Mouse (Mus musculus): ENCODE data around the gene Sgsm2. TPM values are rescaled to one million over a fixed set of nuclear protein-coding genes. Genes with fewer than 3 reads are reported as not detected.
"Not testable (repeated sequence)": the region's sequence is repeated elsewhere in the genome, so short reads cannot be mapped to it uniquely, and the experiment has no call there.

The Sgsm2 gene
- polyA plus RNA-seq, 1 experiment from 2014 or later: 0.87 TPM

- H3K9me3 ChIP-seq (ENCODE audit: low read length): no peaks in the 10 kb centered on the region
- H3K27ac ChIP-seq (ENCODE audit: low read depth): no peak overlapping the region
- H3K4me3 ChIP-seq (ENCODE audit: low read depth, low read length): no peak overlapping the region
- H3K36me3 ChIP-seq (replicated peaks; ENCODE audit: insufficient read depth, low read length): peaks cover 9% of the 10 kb centered on the region
- no peak for TF ChIP-seq CTCF (IDR thresholded peaks at IDR 0.05; ENCODE audit: low read depth)
- no peak for ATAC-seq
- DNase-seq: no peak
- H3K4me1 ChIP-seq (ENCODE audit: insufficient read depth): peaks cover 18% of the 10 kb centered on the region
- WGBS (ENCODE audit: insufficient replicate concordance): 83% methylated on average over 7 of the region's 7 CpGs
- H3K27me3 ChIP-seq (ENCODE audit: insufficient read depth, low read length): no peaks in the 10 kb centered on the region
- no peak overlapping the region for H3K4me2 ChIP-seq (ENCODE audit: low read depth, low read length)
- no peak overlapping the region for H3K9ac ChIP-seq (replicated peaks)
These were observed 74.0 kb downstream of the Sgsm2 start for GRCm38 (mm10) chr11:74822746-74823440.

DNA sequence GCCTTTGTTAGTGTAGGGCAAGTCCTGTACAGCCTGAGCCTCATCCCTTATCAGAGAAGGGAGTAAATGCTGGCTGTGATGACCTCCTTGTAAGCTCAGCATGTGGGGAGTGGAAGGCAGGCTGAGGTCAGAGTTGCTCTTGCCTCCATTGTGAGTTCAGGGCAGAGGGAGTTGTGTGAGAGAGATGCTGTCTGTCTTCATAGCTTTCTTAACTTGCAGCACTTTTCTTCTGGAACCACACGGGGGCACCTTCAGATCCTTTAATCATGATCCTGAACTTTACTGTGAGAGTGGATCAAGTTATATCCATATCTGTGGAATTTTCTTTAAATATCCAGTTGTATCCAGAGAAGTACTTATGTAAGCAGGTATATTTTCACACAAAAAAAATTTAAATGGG, 75.4 kb downstream of the Sgsm2 start:
- ATAC-seq: no peak
- Histone ChIP-seq H3K36me3 (replicated peaks; ENCODE audit: insufficient read depth, low read length) (peaks cover 21% of the 10 kb centered on the region), H3K27me3 (ENCODE audit: insufficient read depth, low read length) (no peaks in the 10 kb centered on the region), H3K27ac (ENCODE audit: low read depth) (no peak overlapping the region), H3K9me3 (ENCODE audit: low read length) (no peaks in the 10 kb centered on the region), H3K4me3 (ENCODE audit: low read depth, low read length) (no peak overlapping the region), H3K4me2 (ENCODE audit: low read depth, low read length) (no peak overlapping the region), H3K4me1 (ENCODE audit: insufficient read depth) (peaks cover 6% of the 10 kb centered on the region), H3K9ac (replicated peaks) (no peak overlapping the region)
- DNase-seq: peak; percentile 19
- TF ChIP-seq CTCF (IDR thresholded peaks at IDR 0.05; ENCODE audit: low read depth) (peak; percentile 59), EP300 (IDR thresholded peaks at IDR 0.05; ENCODE audit: low read depth) (no peak)
- 39% methylated on average over 1 of the region's 1 CpGs for WGBS (ENCODE audit: insufficient replicate concordance)

GRCm38 (mm10) chr11:74820921-74821320, 75.9 kb downstream of the Sgsm2 start:
- TF ChIP-seq EP300 (IDR thresholded peaks at IDR 0.05; ENCODE audit: low read depth) (no peak), CTCF (IDR thresholded peaks at IDR 0.05; ENCODE audit: low read depth) (no peak)
- H3K9ac ChIP-seq (replicated peaks): no peak overlapping the region
- H3K27me3 ChIP-seq (ENCODE audit: insufficient read depth, low read length): no peaks in the 10 kb centered on the region
- no peak for ATAC-seq
- no peak overlapping the region for H3K4me2 ChIP-seq (ENCODE audit: low read depth, low read length)
- peaks cover 21% of the 10 kb centered on the region for H3K36me3 ChIP-seq (replicated peaks; ENCODE audit: insufficient read depth, low read length)
- DNase-seq: no peak
- WGBS (ENCODE audit: insufficient replicate concordance): 58% methylated on average over 1 of the region's 1 CpGs
- H3K4me3 ChIP-seq (ENCODE audit: low read depth, low read length): no peak overlapping the region
- peaks cover 1% of the 10 kb centered on the region for H3K4me1 ChIP-seq (ENCODE audit: insufficient read depth)
- no peak overlapping the region for H3K27ac ChIP-seq (ENCODE audit: low read depth)
- no peaks in the 10 kb centered on the region for H3K9me3 ChIP-seq (ENCODE audit: low read length)

DNA sequence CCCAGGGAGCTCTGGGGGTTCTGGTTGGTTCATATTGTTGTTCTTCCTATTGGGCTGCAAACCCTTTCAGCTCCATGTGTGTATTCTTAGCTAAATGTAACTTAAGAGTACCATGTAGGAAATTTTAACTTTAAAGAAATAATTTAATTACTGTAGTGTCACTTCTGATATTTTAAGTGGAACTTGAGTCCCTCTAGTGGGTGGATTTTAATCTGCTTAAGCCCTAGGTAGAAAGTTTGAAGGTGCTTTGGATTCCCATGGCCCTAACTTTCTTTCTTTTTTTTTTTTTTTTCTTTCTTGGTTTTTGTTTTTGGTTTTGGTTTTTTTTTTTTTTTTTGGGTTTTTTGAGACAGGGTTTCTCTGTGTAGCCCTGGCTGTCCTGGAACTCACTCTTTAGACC, 81.1 kb downstream of the Sgsm2 start:
- H3K9ac ChIP-seq (replicated peaks): no peak overlapping the region
- H3K27me3 ChIP-seq (ENCODE audit: insufficient read depth, low read length): no peaks in the 10 kb centered on the region
- no peaks in the 10 kb centered on the region for H3K4me1 ChIP-seq (ENCODE audit: insufficient read depth)
- H3K4me2 ChIP-seq (ENCODE audit: low read depth, low read length): no peak overlapping the region
- no peak overlapping the region for H3K4me3 ChIP-seq (ENCODE audit: low read depth, low read length)
- no peak for DNase-seq
- no peak for ATAC-seq
- H3K9me3 ChIP-seq (ENCODE audit: low read length): no peaks in the 10 kb centered on the region
- peaks cover 16% of the 10 kb centered on the region for H3K36me3 ChIP-seq (replicated peaks; ENCODE audit: insufficient read depth, low read length)
- H3K27ac ChIP-seq (ENCODE audit: low read depth): no peak overlapping the region
- TF ChIP-seq EP300 (IDR thresholded peaks at IDR 0.05; ENCODE audit: low read depth) (no peak), CTCF (IDR thresholded peaks at IDR 0.05; ENCODE audit: low read depth) (peak; percentile 19)

GRCm38 (mm10) chr11:74811538-74811937, 85.3 kb downstream of the Sgsm2 start:
- DNase-seq (no peak), ATAC-seq (no peak)
- WGBS (ENCODE audit: insufficient replicate concordance): 81% methylated on average over 5 of the region's 5 CpGs
- no peak for TF ChIP-seq CTCF (IDR thresholded peaks at IDR 0.05; ENCODE audit: low read depth)
- no peak for TF ChIP-seq EP300 (IDR thresholded peaks at IDR 0.05; ENCODE audit: low read depth)
- Histone ChIP-seq H3K27ac (ENCODE audit: low read depth) (no peak overlapping the region), H3K27me3 (ENCODE audit: insufficient read depth, low read length) (no peaks in the 10 kb centered on the region), H3K36me3 (replicated peaks; ENCODE audit: insufficient read depth, low read length) (peaks cover 15% of the 10 kb centered on the region), H3K4me2 (ENCODE audit: low read depth, low read length) (no peak overlapping the region), H3K9me3 (ENCODE audit: low read length) (no peaks in the 10 kb centered on the region), H3K4me3 (ENCODE audit: low read depth, low read length) (no peak overlapping the region), H3K4me1 (ENCODE audit: insufficient read depth) (no peaks in the 10 kb centered on the region), H3K9ac (replicated peaks) (no peak overlapping the region)

DNA sequence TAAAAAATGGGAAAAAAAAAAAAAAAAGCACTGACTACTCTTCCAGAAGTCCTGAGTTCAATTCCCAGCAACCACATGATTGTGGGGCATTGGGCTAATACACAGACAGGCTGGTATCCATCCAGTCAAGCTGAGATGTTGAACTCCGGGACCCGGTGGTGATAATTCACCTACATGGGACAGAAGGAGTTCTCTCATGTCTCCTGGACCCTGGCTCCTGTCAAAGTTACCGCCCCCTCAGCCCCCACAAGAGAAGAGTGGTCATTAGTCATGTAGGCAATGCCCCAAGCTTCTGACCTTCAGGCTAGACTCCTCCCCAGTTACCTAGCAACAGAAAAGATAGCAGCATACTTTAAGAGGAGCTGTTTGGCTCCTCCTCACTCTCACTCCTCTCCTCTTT, 85.8 kb downstream of the Sgsm2 start:
- H3K36me3 ChIP-seq (replicated peaks; ENCODE audit: insufficient read depth, low read length): peaks cover 20% of the 10 kb centered on the region; the same call in 1 of the 2 replicates
- not testable (repeated sequence) for DNase-seq

DNA sequence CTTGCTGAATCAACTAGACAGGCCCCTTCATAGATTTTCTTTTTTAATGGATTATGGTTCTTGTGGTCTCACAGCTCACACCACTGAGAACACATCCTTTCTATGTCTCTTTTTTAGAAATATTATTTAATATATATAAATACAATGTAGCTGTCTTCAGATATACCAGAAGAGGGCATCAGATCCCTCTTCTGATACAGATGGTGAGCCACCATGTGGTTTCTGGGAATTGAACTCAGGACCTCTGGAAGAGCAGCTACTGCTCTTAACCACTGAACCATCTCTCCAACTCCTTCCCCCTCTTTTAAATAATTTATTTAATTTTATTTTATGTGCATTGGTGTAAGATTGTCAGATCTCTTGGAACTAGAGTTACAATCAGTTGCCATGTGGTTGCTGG, 86.7 kb downstream of the Sgsm2 start:
- Histone ChIP-seq H3K9me3 (ENCODE audit: low read length) (no peaks in the 10 kb centered on the region), H3K4me3 (ENCODE audit: low read depth, low read length) (no peak overlapping the region), H3K9ac (replicated peaks) (no peak overlapping the region), H3K27me3 (ENCODE audit: insufficient read depth, low read length) (no peaks in the 10 kb centered on the region), H3K27ac (ENCODE audit: low read depth) (no peak overlapping the region), H3K4me2 (ENCODE audit: low read depth, low read length) (no peak overlapping the region), H3K4me1 (ENCODE audit: insufficient read depth) (no peaks in the 10 kb centered on the region), H3K36me3 (replicated peaks; ENCODE audit: insufficient read depth, low read length) (peaks cover 22% of the 10 kb centered on the region; the same call in 1 of the 2 replicates)
- DNase-seq: no peak
- ATAC-seq: no peak
- TF ChIP-seq EP300 (IDR thresholded peaks at IDR 0.05; ENCODE audit: low read depth): no peak
- TF ChIP-seq CTCF (IDR thresholded peaks at IDR 0.05; ENCODE audit: low read depth): no peak

More for the DNA sequence above, 85.8 kb downstream of the Sgsm2 start:
- not testable (repeated sequence) for H3K9ac ChIP-seq (replicated peaks); H3K4me1 ChIP-seq (ENCODE audit: insufficient read depth); H3K4me3 ChIP-seq (ENCODE audit: low read depth, low read length); H3K27me3 ChIP-seq (ENCODE audit: insufficient read depth, low read length); H3K27ac ChIP-seq (ENCODE audit: low read depth); ATAC-seq; H3K4me2 ChIP-seq (ENCODE audit: low read depth, low read length); H3K9me3 ChIP-seq (ENCODE audit: low read length)
- WGBS (ENCODE audit: insufficient replicate concordance): 87% methylated on average over 3 of the region's 3 CpGs

Measured in liver, postnatal 0 days (tissue).